Mouse (Mus musculus) myocyte (in vitro differentiated cells): Measurements from ENCODE around the gene Lancl2. TPM values are rescaled to one million over a fixed set of nuclear protein-coding genes. Genes with fewer than 3 reads are reported as not detected.

ENCODE experiments used
- H3K27me3 ChIP-seq: one replicate; pipeline ENCODE4 v1.6.1; 2011; ENCODE audit not compliant: control insufficient read depth, insufficient read depth, insufficient read length
- H3K36me3 ChIP-seq: one replicate; pipeline ENCODE4 v1.6.1; 2011; ENCODE audit not compliant: control insufficient read depth, insufficient read depth
- H3K4me2 ChIP-seq: one replicate; pipeline ENCODE4 v1.6.1; 2011; ENCODE audit warnings: low read depth, control low read depth
- H3K4me3 ChIP-seq: one replicate; pipeline ENCODE4 v1.5.1; 2011; ENCODE audit warnings: mild to moderate bottlenecking, control low read depth, moderate library complexity
- H3K79me2 ChIP-seq: one replicate; pipeline ENCODE4 v1.6.1; 2011; ENCODE audit not compliant: control insufficient read depth, insufficient read depth
- H3ac ChIP-seq: one replicate; pipeline ENCODE4 v1.6.1; 2011; ENCODE audit not compliant: control insufficient read depth, insufficient read length
- CEBPB ChIP-seq: IDR thresholded peaks from 2 replicates; pipeline ENCODE4 v1.6.1; 2011; ENCODE audit warnings: mild to moderate bottlenecking, moderate library complexity; ENCODE audit not compliant: poor library complexity, insufficient read depth, severe bottlenecking
- E2F4 ChIP-seq: IDR thresholded peaks from one replicate; pipeline ENCODE4 v1.6.1; 2011; ENCODE audit warnings: mild to moderate bottlenecking, control low read depth, moderate library complexity; ENCODE audit not compliant: insufficient read depth
- MAX ChIP-seq: IDR thresholded peaks from one replicate; pipeline ENCODE4 v1.6.1; 2011; ENCODE audit warnings: low read depth, mild to moderate bottlenecking, control low read depth
- MYOD1 ChIP-seq, 3 experiments: IDR thresholded peaks; one replicate each; pipeline ENCODE4 v1.6.1; 2011; ENCODE audit warnings: control low read depth in 2 of 3, low read depth in 2 of 3, mild to moderate bottlenecking in 2 of 3, moderate library complexity in 1 of 3; ENCODE audit not compliant: insufficient read length in 2 of 3, control insufficient read depth in 1 of 3
- MYOG ChIP-seq, 3 experiments: IDR thresholded peaks; one replicate each; pipeline ENCODE4 v1.6.1; 2011; ENCODE audit warnings: control low read depth in 2 of 3, low read depth in 2 of 3, mild to moderate bottlenecking in 2 of 3; ENCODE audit not compliant: insufficient read length in 2 of 3, control insufficient read depth in 1 of 3, insufficient read depth in 1 of 3
- POLR2A ChIP-seq: IDR thresholded peaks from one replicate; pipeline ENCODE4 v1.6.1; 2011; ENCODE audit warnings: low read depth, mild to moderate bottlenecking, control low read depth, moderate library complexity; ENCODE audit not compliant: insufficient read length
- POLR2AphosphoS2 ChIP-seq: IDR thresholded peaks from one replicate; pipeline ENCODE4 v1.6.1; 2011; ENCODE audit warnings: low read depth, control low read depth; ENCODE audit not compliant: insufficient read length
- REST ChIP-seq: IDR thresholded peaks from one replicate; pipeline ENCODE4 v1.6.1; 2011; ENCODE audit warnings: mild to moderate bottlenecking, control low read depth, moderate library complexity; ENCODE audit not compliant: insufficient read depth, insufficient read length
- SRF ChIP-seq: IDR thresholded peaks from one replicate; pipeline ENCODE4 v1.6.1; 2011; ENCODE audit warnings: low read depth; ENCODE audit not compliant: control insufficient read depth, insufficient read length
- TCF12 ChIP-seq: IDR thresholded peaks from one replicate; pipeline ENCODE4 v1.6.1; 2011; ENCODE audit warnings: mild to moderate bottlenecking, control low read depth; ENCODE audit not compliant: poor library complexity, insufficient read depth, severe bottlenecking
- TCF3 ChIP-seq: IDR thresholded peaks from one replicate; pipeline ENCODE4 v1.6.1; 2011; ENCODE audit warnings: low read depth, control low read depth; ENCODE audit not compliant: insufficient read length
- USF1 ChIP-seq: IDR thresholded peaks from one replicate; pipeline ENCODE4 v1.6.1; 2011; ENCODE audit warnings: low read depth, mild to moderate bottlenecking, control low read depth, moderate library complexity
- polyA plus RNA-seq: library from polyadenylated mRNA; unstranded; fragments of >200 nt; fragmentation: generic; extraction: Trizol; gene quantifications from one replicate; pipeline ENCODE4 v1.2.1, GENCODE M21; 2012; ENCODE audit warnings: missing spikeins

Gene Lancl2
- polyA plus RNA-seq, 1 experiment = 5.8 TPM

DNA sequence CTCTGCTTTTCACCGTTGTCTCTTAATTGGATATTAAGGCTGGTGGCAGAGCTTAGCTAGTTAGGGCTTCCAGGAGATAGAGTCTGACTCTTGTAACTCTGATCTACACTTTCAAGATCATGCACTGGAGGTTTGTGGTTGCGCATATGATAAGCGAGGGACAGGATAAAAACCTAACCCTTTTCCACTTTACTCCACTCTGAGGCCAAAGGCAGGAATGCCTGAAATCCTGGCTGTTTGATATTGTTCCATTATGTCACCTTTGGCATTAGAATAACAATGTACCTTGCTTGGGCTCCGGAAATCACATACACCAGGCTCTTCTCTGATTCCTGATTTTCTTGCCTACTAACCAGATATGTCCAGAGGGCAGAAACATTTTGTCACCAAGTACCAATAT lies 654 bp upstream of the Lancl2 start:
- no peak for TF ChIP-seq SRF
- no peak for TF ChIP-seq MAX
- no peak for TF ChIP-seq MYOG (IDR thresholded peaks at IDR 0.05; ENCODE audit: control insufficient read depth in 1 of 3, insufficient read depth in 1 of 3, insufficient read length in 2 of 3, low read depth in 2 of 3)
- no peak for TF ChIP-seq MYOD1 (IDR thresholded peaks at IDR 0.05; ENCODE audit: control insufficient read depth in 1 of 3, insufficient read length in 2 of 3, low read depth in 2 of 3)
- TF ChIP-seq POLR2A = no peak
- TF ChIP-seq TCF12 = no peak
- TF ChIP-seq CEBPB = no peak
- TF ChIP-seq REST = no peak
- no peak for TF ChIP-seq USF1
- no peak for TF ChIP-seq POLR2AphosphoS2
- no peak for TF ChIP-seq TCF3
- TF ChIP-seq E2F4 = no peak
- Histone ChIP-seq H3K79me2 (peaks cover 8% of the 10 kb centered on the region), H3K36me3 (no peaks in the 10 kb centered on the region), H3K27me3 (no peaks in the 10 kb centered on the region), H3K4me2 (no peak overlapping the region), H3ac (no peak overlapping the region), H3K4me3 (peak overlapping the region; percentile 78)

DNA sequence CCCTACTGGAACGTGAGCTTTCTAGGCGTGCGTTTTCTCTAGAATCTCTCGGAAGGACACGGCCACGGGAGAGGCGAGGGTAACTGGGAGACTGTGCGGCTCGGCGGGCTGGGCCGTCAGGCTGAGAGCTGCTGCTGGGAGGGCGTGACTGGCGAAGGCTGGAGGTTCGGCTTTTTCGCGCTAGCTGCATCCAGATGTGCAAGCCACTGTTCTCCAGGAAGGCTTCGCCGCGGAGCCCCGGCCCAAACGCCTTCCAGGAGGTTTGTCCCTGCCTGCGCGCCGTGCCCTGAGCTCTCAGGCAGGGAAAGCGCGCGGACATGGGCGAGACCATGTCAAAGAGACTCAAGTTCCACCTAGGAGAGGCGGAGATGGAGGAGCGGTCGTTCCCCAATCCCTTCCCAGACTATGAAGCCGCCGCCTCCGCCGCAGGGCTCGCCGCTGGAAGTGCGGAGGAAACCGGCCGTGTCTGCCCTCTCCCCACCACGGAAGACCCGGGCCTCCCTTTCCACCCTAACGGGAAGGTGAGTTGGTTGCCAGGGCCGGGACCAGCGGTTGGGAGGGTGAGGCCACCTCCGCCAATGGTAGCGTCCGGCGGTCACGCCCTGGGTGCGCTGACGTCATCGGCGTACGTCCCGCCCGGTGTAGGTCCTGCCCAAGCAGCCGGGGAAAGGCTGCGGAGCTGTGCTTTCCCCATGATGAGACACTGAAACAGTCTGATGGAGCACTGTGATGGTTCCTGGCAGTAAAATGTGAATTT lies 581 bp downstream of the Lancl2 start:
- peak overlapping the region; percentile 74 for H3K4me2 ChIP-seq
- no peaks in the 10 kb centered on the region for H3K36me3 ChIP-seq
- no peaks in the 10 kb centered on the region for H3K27me3 ChIP-seq
- H3K4me3 ChIP-seq = peak overlapping the region; percentile 78
- TF ChIP-seq POLR2AphosphoS2 = peak; percentile 95
- peak; percentile 52 for TF ChIP-seq E2F4
- peak in 2 of 3 experiments; percentile 23 to 40 for TF ChIP-seq MYOG (IDR thresholded peaks at IDR 0.05; ENCODE audit: control insufficient read depth in 1 of 3, insufficient read depth in 1 of 3, insufficient read length in 2 of 3, low read depth in 2 of 3)
- TF ChIP-seq MYOD1 (IDR thresholded peaks at IDR 0.05; ENCODE audit: control insufficient read depth in 1 of 3, insufficient read length in 2 of 3, low read depth in 2 of 3) = peak in 1 of 3 experiments; percentile 40
- peak; percentile 87 for TF ChIP-seq POLR2A
- no peak for TF ChIP-seq TCF12
- peaks cover 8% of the 10 kb centered on the region for H3K79me2 ChIP-seq
- H3ac ChIP-seq = peak overlapping the region; percentile 28

- TF ChIP-seq E2F4 (no peak), SRF (no peak), MYOG (IDR thresholded peaks at IDR 0.05; ENCODE audit: control insufficient read depth in 1 of 3, insufficient read depth in 1 of 3, insufficient read length in 2 of 3, low read depth in 2 of 3) (no peak), POLR2AphosphoS2 (no peak), CEBPB (no peak), REST (no peak), TCF3 (no peak)
- peak overlapping the region; percentile 74 for H3K4me2 ChIP-seq
Measured at GRCm38 (mm10) chr6:57703703-57704102, 1.4 kb downstream of the Lancl2 start.

DNA sequence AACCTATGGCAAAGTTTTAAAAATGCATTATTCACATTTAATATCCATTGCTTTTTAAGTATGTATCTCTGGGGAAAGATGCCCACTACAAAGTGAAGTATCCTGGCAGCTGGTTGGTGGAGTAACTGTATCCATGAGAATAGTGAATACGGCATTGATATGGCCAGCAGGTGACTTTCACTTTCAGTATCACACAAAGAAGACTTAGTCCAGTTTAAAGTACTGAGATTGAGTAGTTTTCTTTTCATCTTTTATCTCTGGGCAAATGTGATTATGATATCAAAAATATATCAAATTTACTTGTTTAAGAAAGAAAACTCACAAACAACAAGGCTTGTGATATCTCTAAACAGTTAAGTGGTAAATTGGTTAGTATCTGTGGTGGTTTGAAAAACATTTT lies 4.4 kb downstream of the Lancl2 start:
- TF ChIP-seq REST (no peak), TCF12 (no peak), CEBPB (no peak), POLR2A (no peak), MAX (no peak), E2F4 (no peak), MYOG (IDR thresholded peaks at IDR 0.05; ENCODE audit: control insufficient read depth in 1 of 3, insufficient read depth in 1 of 3, insufficient read length in 2 of 3, low read depth in 2 of 3) (no peak), USF1 (no peak)
- H3K4me2 ChIP-seq = no peak overlapping the region
- H3K36me3 ChIP-seq = no peaks in the 10 kb centered on the region
- H3K79me2 ChIP-seq = peaks cover 8% of the 10 kb centered on the region
- no peak overlapping the region for H3ac ChIP-seq
- no peak overlapping the region for H3K4me3 ChIP-seq
- no peaks in the 10 kb centered on the region for H3K27me3 ChIP-seq

More at GRCm38 (mm10) chr6:57703703-57704102, 1.4 kb downstream of the Lancl2 start:
- Histone ChIP-seq H3K4me3 (peak overlapping the region; percentile 78), H3K27me3 (no peaks in the 10 kb centered on the region), H3K79me2 (peaks cover 8% of the 10 kb centered on the region), H3ac (peak overlapping the region; percentile 28), H3K36me3 (no peaks in the 10 kb centered on the region)

DNA sequence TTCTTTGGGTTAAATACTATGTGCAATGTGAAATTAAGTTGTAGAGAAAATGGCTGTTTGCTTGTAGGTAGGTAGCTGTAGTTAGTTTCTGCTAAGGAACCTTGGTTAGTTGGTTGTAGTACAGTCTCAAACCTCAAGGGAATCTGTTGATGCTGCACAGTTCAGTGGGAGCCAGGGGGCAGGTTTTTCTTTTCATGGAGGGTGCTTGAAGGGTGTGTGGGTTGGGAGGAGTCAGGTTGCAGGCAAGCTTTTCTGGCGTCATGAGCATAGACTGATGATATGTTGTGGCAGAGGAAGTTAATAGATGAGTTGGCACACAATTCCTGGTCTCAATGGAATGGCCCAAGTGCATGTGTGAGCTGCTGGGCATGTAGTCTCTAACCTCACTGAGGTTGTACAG lies 9.4 kb downstream of the Lancl2 start:
- Histone ChIP-seq H3ac (no peak overlapping the region), H3K27me3 (no peaks in the 10 kb centered on the region), H3K4me2 (no peak overlapping the region), H3K79me2 (no peaks in the 10 kb centered on the region), H3K4me3 (no peak overlapping the region), H3K36me3 (no peaks in the 10 kb centered on the region)
- TF ChIP-seq SRF = no peak
- no peak for TF ChIP-seq MAX
- no peak for TF ChIP-seq TCF12
- no peak for TF ChIP-seq E2F4
- TF ChIP-seq REST = no peak
- no peak for TF ChIP-seq USF1
- no peak for TF ChIP-seq TCF3
- TF ChIP-seq POLR2A = no peak
- no peak for TF ChIP-seq MYOD1 (IDR thresholded peaks at IDR 0.05; ENCODE audit: control insufficient read depth in 1 of 3, insufficient read length in 2 of 3, low read depth in 2 of 3)
- TF ChIP-seq POLR2AphosphoS2 = no peak
- TF ChIP-seq CEBPB = no peak
- TF ChIP-seq MYOG (IDR thresholded peaks at IDR 0.05; ENCODE audit: control insufficient read depth in 1 of 3, insufficient read depth in 1 of 3, insufficient read length in 2 of 3, low read depth in 2 of 3) = no peak
